Mouse (Mus musculus): ENCODE data around the gene Rarres2. TPM values are rescaled to one million over a fixed set of nuclear protein-coding genes. Genes with fewer than 3 reads are reported as not detected.
A peak's percentile ranks its signal among the peaks of the same experiment; 100 is the strongest.

Rarres2 gene
- polyA plus RNA-seq, 1 experiment, result 12.8 TPM

DNA sequence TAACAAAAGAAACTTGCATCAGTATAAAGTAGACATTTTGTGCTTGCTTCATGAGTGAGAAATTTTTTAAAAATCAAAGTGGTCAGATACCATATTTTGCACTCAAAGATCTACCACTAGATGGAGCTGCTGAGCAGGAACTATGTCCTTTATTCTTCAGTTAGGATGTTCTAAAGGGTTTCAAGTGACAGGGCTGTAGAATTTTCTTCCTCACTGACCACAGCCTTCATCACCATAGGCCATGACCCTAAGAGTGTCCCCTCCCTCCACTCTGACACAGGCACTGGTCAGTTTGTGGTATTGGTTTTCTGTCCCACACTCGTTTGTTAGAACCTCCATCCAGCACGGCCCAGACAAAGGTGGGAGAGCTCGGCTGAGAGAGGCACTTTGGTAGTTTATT lies 9.4 kb upstream of the Rarres2 start:
- peak in 1 of 2 experiments; percentile 88 for DNase-seq (ENCODE audit: extremely low spot score in 1 of 2, low spot score in 1 of 2)

GRCm38 (mm10) chr6:48581257-48581656 lies 8.7 kb upstream of the Rarres2 start:
- DNase-seq (ENCODE audit: extremely low spot score in 1 of 2, low spot score in 1 of 2), result no peak

DNA sequence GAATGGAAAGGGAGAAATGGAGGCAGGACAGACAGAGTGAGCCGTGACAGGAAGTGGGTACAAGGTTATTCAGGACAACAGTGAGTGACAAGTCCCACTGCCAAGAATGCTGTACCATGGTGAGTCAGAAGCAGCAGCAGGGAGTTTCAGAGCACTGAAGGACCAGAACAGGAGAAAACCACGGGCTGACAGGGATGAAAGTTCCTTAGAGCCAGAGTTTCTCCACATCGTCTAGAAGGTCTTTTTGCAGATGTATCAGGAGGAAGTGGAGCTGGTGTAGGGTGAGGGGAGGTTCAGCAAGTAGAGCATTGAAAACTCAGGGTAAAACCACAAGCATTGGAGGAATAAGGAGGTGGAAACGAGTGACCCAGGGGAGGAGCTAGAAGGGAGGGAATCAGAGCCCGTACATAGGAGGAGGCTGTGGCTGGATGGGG lies 6.6 kb upstream of the Rarres2 start:
- DNase-seq (ENCODE audit: extremely low spot score in 1 of 2, low spot score in 1 of 2), result no peak

- no peak for DNase-seq (ENCODE audit: extremely low spot score in 1 of 2, low spot score in 1 of 2)
Observed at GRCm38 (mm10) chr6:48578736-48579135, 6.1 kb upstream of the Rarres2 start.

DNA sequence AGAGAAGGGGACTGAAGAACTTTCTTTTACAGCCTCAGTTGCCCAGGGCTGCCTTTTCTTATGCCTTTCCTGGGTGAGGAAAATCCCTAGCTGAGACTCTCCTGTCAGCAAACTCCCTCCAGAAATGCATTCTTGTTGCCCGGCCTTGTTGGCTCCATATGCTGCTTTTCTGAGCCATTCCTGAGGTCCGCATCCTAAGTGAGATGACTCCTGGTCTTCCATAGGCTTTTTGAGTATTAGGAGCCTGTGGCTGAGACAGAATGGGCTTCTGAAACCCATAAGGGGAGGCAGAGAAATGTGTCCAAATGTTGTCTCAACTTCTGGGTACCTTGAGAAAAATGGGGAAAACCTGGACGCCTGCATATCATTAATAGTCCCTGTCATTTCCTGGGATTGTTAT lies 1.4 kb upstream of the Rarres2 start:
- DNase-seq (ENCODE audit: extremely low spot score in 1 of 2, low spot score in 1 of 2), result no peak

- DNase-seq (ENCODE audit: extremely low spot score in 1 of 2, low spot score in 1 of 2), result no peak
Observed at GRCm38 (mm10) chr6:48573280-48573679, 691 bp upstream of the Rarres2 start.

DNA sequence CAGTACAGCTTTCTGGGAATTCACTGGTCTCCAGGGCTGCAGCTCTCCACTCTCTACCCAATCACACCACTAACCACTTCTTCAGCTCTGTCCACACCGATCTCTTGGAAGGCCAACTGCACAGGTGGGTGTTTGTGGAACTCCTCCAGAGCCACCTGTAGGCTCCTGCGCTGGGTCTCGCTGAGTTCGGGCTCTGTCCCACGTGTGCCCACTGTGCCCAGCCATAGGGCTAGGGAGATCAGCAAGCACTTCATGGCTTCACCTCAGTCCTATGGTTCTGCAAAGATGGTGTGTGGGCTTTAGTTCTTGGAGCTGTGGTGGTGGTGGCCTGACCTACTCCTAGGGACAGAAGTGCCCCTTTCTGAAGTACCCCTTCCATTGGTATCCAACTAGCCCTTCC lies 575 bp downstream of the Rarres2 start:
- no peak for DNase-seq (ENCODE audit: extremely low spot score in 1 of 2, low spot score in 1 of 2)

DNA sequence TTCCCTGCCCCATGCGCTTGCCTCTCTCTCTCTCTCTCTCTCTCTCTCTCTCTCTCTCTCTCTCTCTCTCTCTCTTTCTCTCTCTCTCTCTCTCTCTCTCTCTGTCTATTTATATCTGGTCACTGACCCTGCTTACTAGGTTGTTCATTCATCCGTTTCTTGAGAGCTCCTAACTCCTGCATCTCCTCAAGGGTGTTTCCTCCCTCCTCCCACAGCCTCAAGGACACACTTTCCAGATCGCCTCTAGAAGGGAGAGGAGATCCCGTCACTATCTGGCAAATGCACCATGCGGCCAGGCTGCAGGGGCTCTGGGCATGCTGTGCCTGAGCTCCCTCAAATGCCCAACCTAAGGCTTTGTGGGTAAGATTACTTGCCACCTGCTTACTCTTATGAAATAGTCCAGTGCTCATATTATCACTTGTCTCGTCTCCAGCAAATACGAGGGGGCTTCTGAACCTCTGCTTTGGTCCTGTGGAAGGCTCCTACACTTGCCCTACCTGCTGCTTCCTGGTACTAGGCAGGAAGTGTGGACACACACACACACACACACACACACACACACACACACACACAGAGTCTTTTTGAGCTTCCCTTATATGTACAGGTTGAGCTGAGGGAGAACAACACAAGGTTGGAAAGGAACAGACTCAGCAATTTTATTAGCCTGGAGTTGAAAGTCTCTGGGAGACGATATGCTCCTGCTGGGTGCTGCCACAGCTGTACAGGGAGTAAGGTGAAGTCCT lies 3.4 kb downstream of the Rarres2 start:
- no peak for DNase-seq (ENCODE audit: extremely low spot score in 1 of 2, low spot score in 1 of 2)

DNA sequence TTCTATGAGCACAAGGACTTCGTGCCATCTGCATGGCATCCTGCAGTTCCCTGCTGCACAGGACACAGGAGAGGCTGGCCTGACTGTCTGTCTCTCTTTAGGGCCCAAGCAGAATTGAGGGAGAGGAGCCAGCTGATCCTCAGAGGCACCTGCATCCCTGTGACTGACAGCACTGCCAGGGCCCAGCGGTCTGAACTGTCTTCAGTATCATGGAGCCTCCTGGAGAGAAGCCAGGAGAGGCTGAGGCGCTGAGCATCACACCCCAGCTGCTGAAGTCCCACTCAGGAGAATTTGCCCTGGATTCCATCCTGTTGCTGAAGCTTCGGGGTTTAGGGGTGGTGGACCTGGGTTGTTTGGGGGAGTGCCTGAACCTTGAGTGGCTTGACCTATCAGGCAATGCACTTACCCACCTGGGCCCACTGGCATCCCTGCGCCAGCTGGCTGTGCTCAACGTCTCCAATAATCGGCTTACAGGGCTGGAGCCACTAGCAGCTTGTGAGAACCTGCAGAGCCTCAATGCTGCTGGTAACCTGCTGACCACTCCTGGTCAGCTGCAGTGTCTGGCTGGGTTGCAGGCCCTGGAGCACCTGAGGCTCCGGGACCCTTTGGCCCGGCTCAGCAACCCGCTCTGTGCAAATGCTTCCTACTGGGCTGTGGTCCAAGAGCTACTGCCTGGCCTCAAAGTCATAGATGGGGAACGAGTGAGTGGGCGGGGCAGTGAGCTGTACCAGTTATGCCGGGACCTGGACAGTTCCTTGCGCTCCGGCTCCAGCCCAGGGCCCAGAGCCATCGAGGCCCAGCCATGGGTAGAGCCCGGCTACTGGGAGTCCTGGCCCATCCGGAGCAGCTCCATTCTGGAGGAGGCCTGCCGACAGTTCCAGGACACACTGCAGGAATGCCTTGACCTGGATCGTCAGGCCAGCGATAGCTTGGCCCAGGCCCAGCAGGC lies 4.3 kb downstream of the Rarres2 start:
- DNase-seq (ENCODE audit: extremely low spot score in 1 of 2, low spot score in 1 of 2), result no peak

- no peak for DNase-seq (ENCODE audit: extremely low spot score in 1 of 2, low spot score in 1 of 2)
Observed at GRCm38 (mm10) chr6:48566312-48566711, 6.3 kb downstream of the Rarres2 start.

- no peak for DNase-seq (ENCODE audit: extremely low spot score in 1 of 2, low spot score in 1 of 2)
Observed at GRCm38 (mm10) chr6:48565693-48566310, 6.8 kb downstream of the Rarres2 start.

DNA sequence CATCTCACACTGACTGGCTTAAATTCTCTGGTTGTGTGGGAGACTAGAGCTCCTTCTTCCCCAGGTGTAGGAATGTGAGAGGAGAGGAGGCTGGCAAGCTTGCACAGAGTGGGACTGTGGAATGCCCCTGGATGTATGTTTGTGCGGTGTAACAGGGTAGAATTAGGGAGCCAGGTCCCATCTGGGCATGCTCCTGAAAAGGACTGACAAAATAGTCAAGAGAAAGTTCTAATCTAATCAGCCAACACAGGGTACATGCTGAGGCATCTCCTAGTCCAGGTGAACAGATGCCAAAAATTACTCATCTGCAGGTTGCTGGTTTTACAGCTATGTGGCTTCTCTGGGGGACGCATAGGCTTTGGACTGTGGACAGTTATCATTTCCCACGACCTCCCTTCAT lies 16.6 kb downstream of the Rarres2 start:
- DNase-seq (ENCODE audit: extremely low spot score in 1 of 2, low spot score in 1 of 2), result no peak

DNA sequence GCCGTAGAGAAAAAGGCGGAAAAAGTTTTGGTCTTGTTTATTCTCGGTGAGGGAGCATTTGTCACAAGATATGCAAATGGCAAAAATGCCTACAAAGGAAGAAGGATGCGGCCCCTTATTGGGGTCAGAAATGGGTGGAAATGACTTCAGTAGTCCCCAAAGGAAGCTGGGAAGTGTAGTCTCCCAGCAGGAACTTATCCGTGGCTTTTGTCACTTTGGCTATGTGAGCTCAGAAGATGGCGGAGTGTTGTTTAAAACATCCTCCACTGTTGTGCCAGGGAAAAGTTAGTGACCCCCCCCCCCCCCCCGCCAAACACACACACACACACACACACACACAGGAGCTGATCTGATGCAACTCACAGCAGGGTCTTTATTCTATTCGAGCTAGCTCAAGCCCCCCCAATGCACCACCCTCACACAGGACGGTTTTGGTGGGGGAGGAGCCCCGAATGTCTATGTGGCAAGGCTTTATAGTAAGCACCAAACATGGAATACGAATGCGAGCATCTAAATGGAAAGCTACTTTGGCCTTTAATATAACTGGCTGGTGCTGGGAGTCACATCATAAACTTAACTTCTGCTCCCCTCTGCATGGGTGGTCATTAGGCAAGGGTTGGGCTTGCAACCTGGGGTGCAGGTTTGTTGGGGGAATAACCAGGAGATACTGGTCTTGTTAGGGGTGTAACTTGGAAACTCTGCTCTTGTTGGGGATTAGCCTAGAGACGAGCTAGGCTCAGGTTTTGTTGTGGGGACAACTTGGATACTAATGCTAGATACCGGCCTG lies 17.3 kb downstream of the Rarres2 start:
- peak; percentile 68 to 86 for DNase-seq (ENCODE audit: extremely low spot score in 1 of 2, low spot score in 1 of 2)

- peak; percentile 95 to 98 for DNase-seq (ENCODE audit: extremely low spot score in 1 of 2, low spot score in 1 of 2)
Observed at GRCm38 (mm10) chr6:48554280-48555103, 18.1 kb downstream of the Rarres2 start, which contains the start of gene Lrrc61. TSS of gene Lrrc61 (plus strand) at chr6:48554796.

- no peak for DNase-seq (ENCODE audit: extremely low spot score in 1 of 2, low spot score in 1 of 2)
Observed at GRCm38 (mm10) chr6:48553819-48554218, 18.8 kb downstream of the Rarres2 start.

- no peak for DNase-seq (ENCODE audit: extremely low spot score in 1 of 2, low spot score in 1 of 2)
Observed at GRCm38 (mm10) chr6:48552918-48553317, 19.7 kb downstream of the Rarres2 start.

DNA sequence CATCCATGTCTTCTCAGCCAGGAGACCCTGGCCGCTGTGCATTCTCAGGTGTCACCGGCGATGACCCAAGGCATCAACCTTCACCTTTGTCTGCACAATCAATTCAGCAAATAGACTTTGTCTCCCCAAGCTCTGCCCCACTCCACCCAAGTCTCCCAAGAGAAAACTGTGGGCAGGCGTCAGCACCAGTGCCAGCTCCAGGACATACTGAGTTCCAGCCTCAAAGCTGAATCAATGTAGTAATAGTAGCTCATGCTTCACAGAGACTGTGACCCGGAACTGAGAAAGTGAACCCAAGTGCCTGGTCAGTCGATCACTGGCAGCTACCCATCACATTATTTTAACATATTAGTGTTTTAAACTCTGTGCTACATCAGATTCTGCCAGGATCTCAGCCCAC lies 24.3 kb downstream of the Rarres2 start:
- no peak for DNase-seq (ENCODE audit: extremely low spot score in 1 of 2, low spot score in 1 of 2)

GRCm38 (mm10) chr6:48546858-48547257 lies 25.7 kb downstream of the Rarres2 start:
- no peak for DNase-seq (ENCODE audit: extremely low spot score in 1 of 2, low spot score in 1 of 2)

DNA sequence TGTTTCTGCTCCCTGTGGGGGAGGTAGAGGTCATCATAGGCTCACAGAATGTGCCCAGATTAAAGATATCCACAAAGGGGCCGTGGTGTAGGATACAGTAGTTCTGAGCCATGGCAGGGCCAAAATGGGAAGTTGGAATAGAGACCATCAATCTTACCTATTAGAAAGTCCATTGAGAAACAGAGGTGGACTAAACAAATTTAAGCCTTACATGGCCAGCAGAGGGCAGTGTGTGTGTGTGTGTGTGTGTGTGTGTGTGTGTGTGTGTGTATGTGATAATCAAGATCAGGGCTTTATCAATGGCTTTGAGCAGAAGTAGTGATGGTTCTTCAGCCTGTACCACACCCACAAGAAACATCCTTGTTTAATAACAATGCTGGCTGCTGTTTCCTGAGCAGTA lies 26.3 kb downstream of the Rarres2 start:
- peak in 1 of 2 experiments; percentile 45 for DNase-seq (ENCODE audit: extremely low spot score in 1 of 2, low spot score in 1 of 2)

All from frontal cortex, adult 2 months (tissue).